Mouse (Mus musculus) hindlimb bud, embryonic 11.5 days (tissue): ENCODE results near the gene Rfc5.
"Not testable (repeated sequence)": the region's sequence is repeated elsewhere in the genome, so short reads cannot be mapped to it uniquely, and the experiment has no call there.

Source experiments
- DNase-seq: peaks from one replicate; pipeline ENCODE4 v3.0.0-alpha.2; 2012; ENCODE audit warnings: low read depth, low spot score; ENCODE audit errors: extremely low spot score

The Rfc5 gene

GRCm38 (mm10) chr5:117388877-117389276, at the start of gene Rfc5:
TSS of gene Rfc5 (minus strand) at chr5:117389047.
- peak; percentile 81 for DNase-seq

- not testable (repeated sequence) for DNase-seq
Measured at GRCm38 (mm10) chr5:117433501-117433900, 44.7 kb upstream of the Rfc5 start.

GRCm38 (mm10) chr5:117417442-117417841, 28.6 kb upstream of the Rfc5 start:
- DNase-seq, result no peak

GRCm38 (mm10) chr5:117415011-117415912, 26.4 kb upstream of the Rfc5 start:
- no peak for DNase-seq

- no peak for DNase-seq
Measured at GRCm38 (mm10) chr5:117414611-117415010, 25.8 kb upstream of the Rfc5 start.

GRCm38 (mm10) chr5:117413507-117414501, 25.0 kb upstream of the Rfc5 start, which contains the start of gene Ksr2:
TSS of gene Ksr2 (plus strand) at chr5:117414000.
- no peak for DNase-seq

DNA sequence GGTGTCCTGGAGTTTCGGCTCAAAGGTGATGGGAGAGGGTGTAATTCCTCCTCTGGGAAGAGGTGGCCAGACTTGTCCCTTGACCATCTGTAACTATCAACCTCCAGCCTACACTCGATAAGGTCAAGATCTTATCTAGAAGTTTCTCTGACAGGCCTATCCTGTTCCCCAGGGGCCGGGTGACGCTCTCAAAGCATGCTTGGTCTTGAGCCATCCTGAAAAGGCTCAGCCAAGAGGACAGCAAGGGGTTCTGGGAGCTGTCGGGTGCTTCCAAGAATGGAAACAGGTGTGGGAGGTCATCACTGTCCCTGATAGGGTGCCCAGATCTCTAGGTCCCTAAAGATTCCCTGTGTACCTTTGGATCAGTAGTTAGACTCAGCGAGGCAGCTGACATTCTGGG, 20.5 kb upstream of the Rfc5 start:
- DNase-seq, result no peak

GRCm38 (mm10) chr5:117408216-117408615, 19.4 kb upstream of the Rfc5 start:
- DNase-seq, result no peak

- DNase-seq, result not testable (repeated sequence)
Measured at GRCm38 (mm10) chr5:117404671-117405070, 15.8 kb upstream of the Rfc5 start.

GRCm38 (mm10) chr5:117403609-117404008, 14.8 kb upstream of the Rfc5 start:
- DNase-seq, result no peak

- DNase-seq, result no peak
Measured at GRCm38 (mm10) chr5:117399281-117399680, 10.4 kb upstream of the Rfc5 start.

DNA sequence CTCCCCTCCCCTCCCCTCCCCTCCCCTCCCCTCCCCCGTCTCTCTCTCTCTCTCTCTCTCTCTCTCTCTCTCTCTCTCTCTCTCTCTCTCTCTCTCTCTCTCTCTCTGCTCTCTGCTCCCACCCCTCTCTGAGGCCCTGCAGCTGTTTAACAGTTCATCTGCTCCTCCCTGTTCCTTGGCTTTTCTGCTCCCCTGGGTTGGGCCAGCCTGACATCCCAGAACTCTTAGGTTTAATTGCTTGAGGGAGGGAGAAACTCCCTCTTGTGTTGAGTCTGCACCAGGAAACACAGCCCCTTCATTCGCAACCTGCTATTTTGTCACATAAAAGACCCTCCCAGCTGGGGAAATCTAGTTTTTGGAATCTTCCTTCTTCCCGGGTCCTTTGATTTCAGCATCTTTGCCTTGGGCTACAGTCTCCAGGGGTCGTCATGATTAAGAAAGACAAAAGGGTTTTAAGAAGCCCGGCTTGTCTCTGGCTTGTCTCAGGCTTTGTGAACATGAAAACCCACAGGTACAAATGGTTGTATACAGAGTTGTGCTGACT, 9.2 kb upstream of the Rfc5 start:
- DNase-seq, result no peak

DNA sequence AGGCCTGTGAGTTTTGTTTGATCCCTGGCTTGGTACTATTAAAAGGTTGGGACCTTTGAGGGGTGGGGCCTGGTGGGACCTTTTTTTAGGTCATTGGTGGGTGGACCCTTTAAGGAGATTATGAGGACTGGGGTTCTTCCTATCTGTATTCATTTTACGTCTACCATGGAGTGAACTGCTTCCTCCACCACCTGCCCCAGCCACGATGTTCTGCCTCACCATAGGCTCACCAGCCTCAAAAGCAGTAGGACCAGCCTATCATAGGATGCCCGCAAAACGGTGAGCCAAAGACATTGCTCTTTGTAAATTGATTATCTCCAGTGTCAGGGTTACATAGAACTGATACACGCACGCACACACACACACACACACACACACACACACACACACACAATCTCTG, 8.5 kb upstream of the Rfc5 start:
- DNase-seq, result no peak

DNA sequence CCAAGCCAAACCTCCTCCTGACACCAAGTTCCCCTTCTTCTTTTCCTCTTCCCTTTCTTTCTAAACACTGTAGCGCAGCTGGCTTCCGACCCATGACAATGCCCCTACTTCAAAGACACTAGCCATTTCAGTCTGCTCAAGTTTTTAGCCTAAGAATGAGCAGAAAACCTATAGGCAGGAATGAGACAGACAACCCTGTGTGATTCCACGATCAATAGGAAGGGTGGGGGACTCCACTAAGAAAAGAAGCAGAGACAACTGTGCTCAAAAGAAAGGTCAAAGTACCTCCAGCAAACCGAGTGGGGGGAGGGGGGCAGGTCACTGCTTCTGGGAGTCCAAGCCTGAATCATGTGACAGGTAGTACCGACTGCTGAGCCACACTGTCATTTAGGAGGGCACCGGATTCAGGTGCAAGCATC, 7.8 kb upstream of the Rfc5 start:
- no peak for DNase-seq

GRCm38 (mm10) chr5:117395834-117396233, 7.0 kb upstream of the Rfc5 start:
- DNase-seq, result no peak

- DNase-seq, result no peak
Measured at GRCm38 (mm10) chr5:117390895-117391294, 2.0 kb upstream of the Rfc5 start.

- DNase-seq, result no peak
Measured at GRCm38 (mm10) chr5:117388296-117388751, 523 bp downstream of the Rfc5 start.

DNA sequence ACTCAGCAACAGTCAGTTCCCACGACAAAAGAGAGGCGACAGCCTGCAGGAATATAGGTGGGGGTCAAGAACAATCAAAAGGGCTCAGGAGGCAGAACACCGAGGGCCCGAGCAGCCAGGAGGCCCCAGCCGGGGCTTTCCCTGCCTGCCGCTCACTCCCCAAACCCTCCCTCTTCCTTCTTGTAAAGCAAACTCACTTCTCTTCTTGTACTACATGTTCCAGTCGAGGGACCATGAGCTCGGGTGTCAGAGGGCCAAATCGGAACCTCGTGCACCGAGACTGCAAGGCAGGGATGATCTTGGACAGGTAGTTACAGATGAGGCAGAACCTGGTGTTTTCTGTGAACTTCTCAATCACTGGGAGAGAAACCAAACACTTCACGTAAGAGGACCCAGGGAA, 5.6 kb downstream of the Rfc5 start:
- no peak for DNase-seq

- no peak for DNase-seq
Measured at GRCm38 (mm10) chr5:117381785-117382184, 7.1 kb downstream of the Rfc5 start.

DNA sequence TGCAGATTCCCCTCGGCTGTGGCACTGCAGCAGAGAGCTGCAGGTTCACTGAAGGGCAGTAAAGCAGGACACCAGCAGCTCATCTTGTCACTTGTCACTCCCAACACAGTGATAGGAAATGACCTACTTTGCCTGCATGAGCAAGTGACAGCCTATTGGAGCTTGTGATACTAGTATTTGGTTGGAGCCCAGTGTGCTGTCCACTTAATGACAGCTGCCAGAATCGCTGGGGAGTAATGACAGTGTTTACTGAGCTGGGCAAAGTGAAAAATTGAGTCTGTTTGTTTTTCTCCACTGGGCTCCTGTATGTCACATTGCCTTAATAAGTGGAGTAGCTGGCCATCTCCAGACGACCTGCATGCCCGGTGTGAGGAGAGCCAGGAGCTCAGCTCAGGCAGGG, 8.6 kb downstream of the Rfc5 start:
- no peak for DNase-seq

- DNase-seq, result not testable (repeated sequence)
Measured at GRCm38 (mm10) chr5:117377731-117378130, 11.1 kb downstream of the Rfc5 start.
